Mouse (Mus musculus) heart, embryonic 16.5 days (tissue): ENCODE measurements around the gene Zfp949. TPM values are rescaled to one million over a fixed set of nuclear protein-coding genes. Genes with fewer than 3 reads are reported as not detected.
A peak's percentile ranks its signal among the peaks of the same experiment; 100 is the strongest.

Experiments used
- ATAC-seq: fragments of 200-750 bp; cut with Nextera tagmentation; replicated peaks from 2 replicates; pipeline ENCODE4 v1.8.0; 2017; ENCODE audit warnings: moderate number of reproducible peaks; ENCODE audit not compliant: insufficient read depth, low FRiP score; ENCODE audit errors: extremely low read depth
- H3K27ac ChIP-seq: fragments of 300-500 bp; sonication (generic); 2 replicates; pipeline ENCODE4 v1.5.1; 2014; ENCODE audit warnings: mild to moderate bottlenecking, low read length, control low read depth, moderate library complexity
- H3K27me3 ChIP-seq: fragments of 300-500 bp; sonication (generic); 2 replicates; pipeline ENCODE4 v1.6.1; 2014; ENCODE audit warnings: low read length, mixed read lengths; ENCODE audit not compliant: control insufficient read depth, insufficient read depth
- H3K36me3 ChIP-seq: fragments of 300-500 bp; sonication (generic); 2 replicates; pipeline ENCODE4 v1.6.1; 2014; ENCODE audit not compliant: control insufficient read depth, insufficient read depth
- H3K4me1 ChIP-seq: fragments of 300-500 bp; sonication (generic); 2 replicates; pipeline ENCODE4 v1.6.1; 2014; ENCODE audit warnings: low read length, mixed read lengths; ENCODE audit not compliant: control insufficient read depth, insufficient read depth
- H3K4me2 ChIP-seq: fragments of 300-500 bp; sonication (generic); 2 replicates; pipeline ENCODE4 v1.6.1; 2014; ENCODE audit warnings: low read depth, mild to moderate bottlenecking, control low read depth, low read length
- H3K4me3 ChIP-seq: fragments of 300-500 bp; sonication (generic); 2 replicates; pipeline ENCODE4 v1.5.1; 2014; ENCODE audit warnings: mild to moderate bottlenecking, control low read depth, low read length
- H3K9ac ChIP-seq: fragments of 300-500 bp; sonication (generic); 2 replicates; pipeline ENCODE4 v1.6.1; 2014; ENCODE audit warnings: low read length, control low read depth
- H3K9me3 ChIP-seq: fragments of 300-500 bp; sonication (generic); replicated peaks from 2 replicates; pipeline ENCODE4 v1.6.1; 2016; ENCODE audit warnings: low read length; ENCODE audit not compliant: control insufficient read depth
- WGBS: fragments of 180-500 bp; shearing (Covaris S2); extraction: QIAGEN DNeasy Blood & Tissue Kit; methylation state at CpG from one replicate; pipeline ENCODE4 v1.1.7; 2014; 5-methylcytosine and 5-hydroxymethylcytosine counted together
- polyA plus RNA-seq: library from polyadenylated mRNA; unstranded; fragments of >200 nt; fragmentation: Nextera tagmentation; extraction: Ambion mirVana; gene quantifications from 2 replicates; pipeline ENCODE4 v1.2.1, GENCODE M21; 2015

Zfp949 gene
- polyA plus RNA-seq, 1 experiment from 2014 or later: 8.9 TPM

- no peak overlapping the region for H3K4me3 ChIP-seq
- H3K9ac ChIP-seq: no peak overlapping the region
- no peak overlapping the region for H3K4me2 ChIP-seq
- ATAC-seq: no peak
- no peaks in the 10 kb centered on the region for H3K4me1 ChIP-seq
- no peaks in the 10 kb centered on the region for H3K9me3 ChIP-seq
- no peaks in the 10 kb centered on the region for H3K27me3 ChIP-seq
- H3K27ac ChIP-seq: no peak overlapping the region
- WGBS: 64% methylated on average over 5 of the region's 5 CpGs
- H3K36me3 ChIP-seq: no peaks in the 10 kb centered on the region
Measured at GRCm38 (mm10) chr9:88529979-88530580, 17.7 kb upstream of the Zfp949 start.

GRCm38 (mm10) chr9:88534093-88534492 is 13.7 kb upstream of the Zfp949 start:
- Histone ChIP-seq H3K27me3 (no peaks in the 10 kb centered on the region), H3K9ac (no peak overlapping the region), H3K4me2 (no peak overlapping the region), H3K9me3 (no peaks in the 10 kb centered on the region), H3K27ac (no peak overlapping the region), H3K36me3 (no peaks in the 10 kb centered on the region), H3K4me3 (no peak overlapping the region), H3K4me1 (no peaks in the 10 kb centered on the region)
- 88% methylated on average over 5 of the region's 5 CpGs for WGBS
- no peak for ATAC-seq

GRCm38 (mm10) chr9:88539546-88540224 is 8.1 kb upstream of the Zfp949 start:
- Histone ChIP-seq H3K4me1 (no peaks in the 10 kb centered on the region), H3K9ac (no peak overlapping the region), H3K27ac (no peak overlapping the region), H3K9me3 (no peaks in the 10 kb centered on the region), H3K4me3 (no peak overlapping the region), H3K4me2 (no peak overlapping the region), H3K36me3 (no peaks in the 10 kb centered on the region), H3K27me3 (no peaks in the 10 kb centered on the region)
- no peak for ATAC-seq
- WGBS: 53% methylated on average over 5 of the region's 5 CpGs

- no peaks in the 10 kb centered on the region; the same call in 1 of the 2 replicates for H3K4me1 ChIP-seq
- H3K9ac ChIP-seq: no peak overlapping the region
- no peak for ATAC-seq
- no peak overlapping the region for H3K27ac ChIP-seq
- H3K27me3 ChIP-seq: no peaks in the 10 kb centered on the region
- H3K36me3 ChIP-seq: no peaks in the 10 kb centered on the region
- 20% methylated on average over 2 of the region's 2 CpGs for WGBS
- H3K4me2 ChIP-seq: no peak overlapping the region
- H3K4me3 ChIP-seq: no peak overlapping the region
- no peaks in the 10 kb centered on the region for H3K9me3 ChIP-seq
Measured at GRCm38 (mm10) chr9:88542816-88543215, 5.0 kb upstream of the Zfp949 start.

GRCm38 (mm10) chr9:88545534-88545933 is 2.3 kb upstream of the Zfp949 start:
- Histone ChIP-seq H3K4me1 (peaks cover 7% of the 10 kb centered on the region), H3K9me3 (no peaks in the 10 kb centered on the region), H3K27ac (no peak overlapping the region), H3K36me3 (no peaks in the 10 kb centered on the region), H3K4me2 (no peak overlapping the region), H3K4me3 (no peak overlapping the region), H3K27me3 (no peaks in the 10 kb centered on the region), H3K9ac (no peak overlapping the region)
- WGBS: 33% methylated on average over 3 of the region's 3 CpGs
- ATAC-seq: no peak

GRCm38 (mm10) chr9:88546166-88546565 is 1.7 kb upstream of the Zfp949 start:
- Histone ChIP-seq H3K9me3 (no peaks in the 10 kb centered on the region), H3K4me2 (no peak overlapping the region), H3K36me3 (no peaks in the 10 kb centered on the region), H3K27me3 (no peaks in the 10 kb centered on the region), H3K9ac (no peak overlapping the region), H3K27ac (no peak overlapping the region), H3K4me1 (peaks cover 10% of the 10 kb centered on the region), H3K4me3 (no peak overlapping the region)
- no peak for ATAC-seq
- WGBS: 3% methylated on average over 2 of the region's 2 CpGs

GRCm38 (mm10) chr9:88546657-88547056 is 1.2 kb upstream of the Zfp949 start:
- Histone ChIP-seq H3K36me3 (no peaks in the 10 kb centered on the region), H3K27me3 (no peaks in the 10 kb centered on the region), H3K4me1 (peaks cover 10% of the 10 kb centered on the region), H3K9me3 (no peaks in the 10 kb centered on the region), H3K4me2 (no peak overlapping the region), H3K4me3 (no peak overlapping the region), H3K9ac (no peak overlapping the region), H3K27ac (no peak overlapping the region)
- ATAC-seq: no peak
- 50% methylated on average over 8 of the region's 8 CpGs for WGBS

- peak; percentile 76 for ATAC-seq
- Histone ChIP-seq H3K4me2 (peak overlapping the region; percentile 85), H3K9me3 (no peaks in the 10 kb centered on the region), H3K27me3 (no peaks in the 10 kb centered on the region), H3K4me3 (peak overlapping the region; percentile 77), H3K9ac (peak overlapping the region; percentile 59; the same call in 1 of the 2 replicates), H3K27ac (0 out of 2 replicates have a peak overlapping the region, but pooled peaks have one; percentile 28), H3K36me3 (no peaks in the 10 kb centered on the region), H3K4me1 (peaks cover 10% of the 10 kb centered on the region)
- WGBS: 26% methylated on average over 7 of the region's 7 CpGs
Measured at GRCm38 (mm10) chr9:88547270-88547669, 550 bp upstream of the Zfp949 start.

- 4% methylated on average over 8 of the region's 8 CpGs for WGBS
- H3K27ac ChIP-seq: peak overlapping the region; percentile 24
Measured at GRCm38 (mm10) chr9:88548614-88548945, 760 bp downstream of the Zfp949 start.

More at GRCm38 (mm10) chr9:88548614-88548945, 760 bp downstream of the Zfp949 start:
- ATAC-seq: no peak
- Histone ChIP-seq H3K9ac (peak overlapping the region; percentile 76), H3K4me3 (peak overlapping the region; percentile 77), H3K27me3 (no peaks in the 10 kb centered on the region), H3K9me3 (no peaks in the 10 kb centered on the region), H3K4me1 (peaks cover 10% of the 10 kb centered on the region), H3K4me2 (peak overlapping the region; percentile 85), H3K36me3 (peaks cover 7% of the 10 kb centered on the region)
